ENCODE assay signal across 15 mouse cellular contexts in the genomic region with DNA sequence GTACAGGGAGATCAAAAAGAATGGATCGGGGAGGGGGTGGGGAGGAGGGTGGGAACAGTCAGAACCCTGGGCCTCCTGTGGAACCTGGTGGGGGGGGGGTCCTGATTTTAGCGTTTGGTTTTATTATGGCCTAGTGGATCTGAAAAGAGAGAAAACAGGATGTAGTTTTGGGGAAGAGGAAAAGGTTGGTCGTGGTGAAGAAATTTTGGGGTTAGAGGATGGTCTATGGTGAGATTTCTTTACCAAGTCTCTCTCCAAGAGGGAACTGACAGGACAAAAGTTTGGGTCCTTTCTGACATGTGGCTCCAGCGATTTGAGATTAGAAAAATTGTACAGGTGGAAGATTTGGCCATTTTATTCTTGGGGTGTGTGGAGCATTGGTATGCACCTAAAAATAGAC. TPM values are rescaled to one million over a fixed set of nuclear protein-coding genes. Genes with fewer than 3 reads are reported as not detected.
DNase-seq lines count a peak whose midpoint lies in the region; ATAC-seq lines count a peak whose summit lies in the region.
"Had no signal": no experiment of that assay in that cellular context is flagged by ENCODE, and none has a peak within 500 bp of the region (broad histone marks: within the 10 kb centered on the region; RNA-seq: fewer than 3 reads in every experiment).

No protein-coding gene starts in this region.

- 57% methylated on average over 4 of the region's 4 CpGs for WGBS in neural tube, embryonic 12.5 days
- 48% methylated on average over 4 of the region's 4 CpGs for WGBS in forebrain, embryonic 16.5 days
- WGBS in midbrain, embryonic 11.5 days = 52% methylated on average over 4 of the region's 4 CpGs

- H3K27me3 ChIP-seq in neural tube, embryonic 12.5 days (replicated peaks) = peaks cover 8% of the 10 kb centered on the region
- no peaks in the 10 kb centered on the region for H3K27me3 ChIP-seq in forebrain, embryonic 16.5 days (replicated peaks; ENCODE audit: control insufficient read depth, insufficient read depth, low read length)
- peaks cover 14% of the 10 kb centered on the region for H3K27me3 ChIP-seq in midbrain, embryonic 11.5 days (ENCODE audit: control insufficient read depth, insufficient read depth, low read length)
- H3K27me3 ChIP-seq: CH12.LX had no signal

- no peak for ATAC-seq in neural tube, embryonic 12.5 days (ENCODE audit: low FRiP score, low read depth)
- ATAC-seq in forebrain, embryonic 16.5 days = no peak
- no peak for ATAC-seq in midbrain, embryonic 11.5 days (ENCODE audit: low FRiP score)

- peak overlapping the region; percentile 68; the same call in 1 of the 2 replicates for H3K4me3 ChIP-seq in neural tube, embryonic 12.5 days
- H3K4me3 ChIP-seq in forebrain, embryonic 16.5 days (replicated peaks; ENCODE audit: low read length) = peak overlapping the region; percentile 80
- H3K4me3 ChIP-seq in midbrain, embryonic 11.5 days (ENCODE audit: low read depth, low read length) = no peak overlapping the region

- H3K4me1 ChIP-seq in neural tube, embryonic 12.5 days = peaks cover 42% of the 10 kb centered on the region
- peaks cover 54% of the 10 kb centered on the region for H3K4me1 ChIP-seq in forebrain, embryonic 16.5 days (replicated peaks; ENCODE audit: control insufficient read depth, insufficient read depth, low read length)
- peaks cover 25% of the 10 kb centered on the region for H3K4me1 ChIP-seq in midbrain, embryonic 11.5 days (ENCODE audit: control insufficient read depth, insufficient read depth, low read length)

- H3K9me3 ChIP-seq in neural tube, embryonic 12.5 days = no peaks in the 10 kb centered on the region
- H3K9me3 ChIP-seq in forebrain, embryonic 16.5 days (ENCODE audit: control insufficient read depth, low read length) = no peaks in the 10 kb centered on the region
- H3K9me3 ChIP-seq in midbrain, embryonic 11.5 days (ENCODE audit: control insufficient read depth, low read length) = no peaks in the 10 kb centered on the region
- H3K9me3 ChIP-seq: limb, embryonic 15.5 days had no signal

- H3K4me2 ChIP-seq in neural tube, embryonic 12.5 days (replicated peaks) = peak overlapping the region; percentile 85
- H3K4me2 ChIP-seq in forebrain, embryonic 16.5 days (ENCODE audit: low read length) = peak overlapping the region; percentile 71
- peak overlapping the region; percentile 81 for H3K4me2 ChIP-seq in midbrain, embryonic 11.5 days

- H3K36me3 ChIP-seq in neural tube, embryonic 12.5 days = peaks cover 36% of the 10 kb centered on the region
- peaks cover 13% of the 10 kb centered on the region; the same call in 1 of the 2 replicates for H3K36me3 ChIP-seq in forebrain, embryonic 16.5 days (ENCODE audit: control insufficient read depth, insufficient read depth)
- H3K36me3 ChIP-seq in midbrain, embryonic 11.5 days (ENCODE audit: control insufficient read depth, insufficient read depth, low read length) = peaks cover 10% of the 10 kb centered on the region; the same call in 1 of the 2 replicates

- no peak for DNase-seq in neural tube, embryonic 10.5 days (ENCODE audit: extremely low spot score, low spot score)
- DNase-seq in midbrain, embryonic 11.5 days (ENCODE audit: low spot score, missing footprints) = no peak
- DNase-seq in kidney, postnatal 25 days = no peak
- no peak for DNase-seq in right cerebral cortex, postnatal 14 days
- DNase-seq in layer of hippocampus, postnatal 10 days (ENCODE audit: low spot score in 2 of 2) = no peak
- DNase-seq: heart, postnatal 4 days; spleen, adult 18-20 months had no signal

- no peak overlapping the region for H3K27ac ChIP-seq in neural tube, embryonic 12.5 days
- H3K27ac ChIP-seq in forebrain, embryonic 16.5 days (ENCODE audit: low read length) = no peak overlapping the region
- H3K27ac ChIP-seq in midbrain, embryonic 11.5 days (ENCODE audit: low read depth, low read length) = no peak overlapping the region
- H3K27ac ChIP-seq: limb, embryonic 15.5 days; macrophage had no signal

- H3K9ac ChIP-seq in neural tube, embryonic 12.5 days = 0 out of 2 replicates have a peak overlapping the region, but pooled peaks have one; percentile 81
- H3K9ac ChIP-seq in forebrain, embryonic 16.5 days (replicated peaks; ENCODE audit: low read depth, low read length) = peak overlapping the region; percentile 91
- H3K9ac ChIP-seq in midbrain, embryonic 11.5 days (ENCODE audit: low read length) = no peak overlapping the region

RNA-seq across cellular contexts. Expression of gene Gabbr1, which starts 6.0 kb away (rescaled TPM):
- polyA plus RNA-seq in neural tube, embryonic 12.5 days (2016; fragmentation: Nextera tagmentation; extraction: Ambion mirVana) = 44.6 and 47.0 TPM in 2 replicates
- 46.0 and 58.6 TPM in 2 replicates for polyA plus RNA-seq in forebrain, embryonic 16.5 days (2015; fragmentation: Nextera tagmentation; extraction: Ambion mirVana)
- 14.3 and 14.5 TPM in 2 replicates for polyA plus RNA-seq in midbrain, embryonic 11.5 days (2014; fragmentation: Nextera tagmentation; extraction: Ambion mirVana)
- 100 to 1,000 TPM; 594 to 649 TPM for total RNA-seq in layer of hippocampus, postnatal 10 days (2021)

RNA-seq across cellular contexts. Expression of gene Mog, which starts 28.5 kb away (rescaled TPM):
- 1.0 and 1.3 TPM in 2 replicates for polyA plus RNA-seq in neural tube, embryonic 12.5 days (2016; fragmentation: Nextera tagmentation; extraction: Ambion mirVana)
- 1.9 and 2.9 TPM in 2 replicates for polyA plus RNA-seq in forebrain, embryonic 16.5 days (2015; fragmentation: Nextera tagmentation; extraction: Ambion mirVana)
- 0.18 and 0.42 TPM in 2 replicates for polyA plus RNA-seq in midbrain, embryonic 11.5 days (2014; fragmentation: Nextera tagmentation; extraction: Ambion mirVana)
- total RNA-seq in layer of hippocampus, postnatal 10 days (2021) = 1 to 10 TPM; 3.2 to 4.3 TPM
- total RNA-seq: CH12.LX; heart, adult 8-10 months; heart, postnatal 4 days had no signal
- polyA plus RNA-seq: large intestine, adult 2 months; limb, embryonic 15.5 days; macrophage had no signal

RNA-seq across cellular contexts. Expression of gene Olfr90, which starts 36.6 kb away (rescaled TPM):
- polyA plus RNA-seq in neural tube, embryonic 12.5 days (2016; fragmentation: Nextera tagmentation; extraction: Ambion mirVana) = 0.11 TPM in 1 of 2 replicates, not detected in the other
- polyA plus RNA-seq in forebrain, embryonic 16.5 days (2015; fragmentation: Nextera tagmentation; extraction: Ambion mirVana) = not detected in 2 replicates
- polyA plus RNA-seq in midbrain, embryonic 11.5 days (2014; fragmentation: Nextera tagmentation; extraction: Ambion mirVana) = not detected in 2 replicates
- total RNA-seq in layer of hippocampus, postnatal 10 days (2021) = not detected
- total RNA-seq: CH12.LX; heart, adult 8-10 months; heart, postnatal 4 days had no signal
- polyA plus RNA-seq: frontal cortex, adult 2 months; large intestine, adult 2 months; limb, embryonic 15.5 days; macrophage had no signal

RNA-seq across cellular contexts. Expression of gene Olfr91, which starts 46.3 kb away (rescaled TPM):
- polyA plus RNA-seq in neural tube, embryonic 12.5 days (2016; fragmentation: Nextera tagmentation; extraction: Ambion mirVana) = not detected in 2 replicates
- not detected in 2 replicates for polyA plus RNA-seq in forebrain, embryonic 16.5 days (2015; fragmentation: Nextera tagmentation; extraction: Ambion mirVana)
- not detected in 2 replicates for polyA plus RNA-seq in midbrain, embryonic 11.5 days (2014; fragmentation: Nextera tagmentation; extraction: Ambion mirVana)
- not detected for total RNA-seq in layer of hippocampus, postnatal 10 days (2021)
- total RNA-seq: CH12.LX; heart, adult 8-10 months; heart, postnatal 4 days had no signal
- polyA plus RNA-seq: frontal cortex, adult 2 months; large intestine, adult 2 months; limb, embryonic 15.5 days; macrophage had no signal

RNA-seq across cellular contexts. Expression of gene Zfp57, which starts 50.8 kb away (rescaled TPM):
- 208 and 210 TPM in 2 replicates for polyA plus RNA-seq in neural tube, embryonic 12.5 days (2016; fragmentation: Nextera tagmentation; extraction: Ambion mirVana)
- polyA plus RNA-seq in forebrain, embryonic 16.5 days (2015; fragmentation: Nextera tagmentation; extraction: Ambion mirVana) = 351 and 383 TPM in 2 replicates
- polyA plus RNA-seq in midbrain, embryonic 11.5 days (2014; fragmentation: Nextera tagmentation; extraction: Ambion mirVana) = 89.9 and 102 TPM in 2 replicates
- 10 to 100 TPM; 73.3 to 83.7 TPM for total RNA-seq in layer of hippocampus, postnatal 10 days (2021)
- total RNA-seq: CH12.LX had no signal
- polyA plus RNA-seq: macrophage had no signal
